Mouse (Mus musculus) ES-E14 (cell line): ENCODE data around the gene Bax. TPM values are rescaled to one million over a fixed set of nuclear protein-coding genes. Genes with fewer than 3 reads are reported as not detected.

Experiments used
- DNase-seq: peaks from one replicate; pipeline ENCODE4 v3.0.0-alpha.2; 2013; ENCODE audit warnings: low read depth, low spot score
- H3K27ac ChIP-seq: 2 replicates; pipeline ENCODE4 v1.5.1; 2012; ENCODE audit warnings: low read depth, mild to moderate bottlenecking, low read length, moderate library complexity, mixed read lengths; ENCODE audit not compliant: poor library complexity, insufficient read depth, severe bottlenecking
- H3K36me3 ChIP-seq: 2 replicates; pipeline ENCODE4 v1.6.1; 2012; ENCODE audit warnings: mild to moderate bottlenecking, low read length, moderate library complexity, mixed read lengths; ENCODE audit not compliant: control insufficient read depth, poor library complexity, insufficient read depth, severe bottlenecking
- H3K4me1 ChIP-seq, 2 experiments: fragments of 150-350 bp in 1 of 2; sonication (generic) in 1 of 2; 2 replicates each; pipeline ENCODE4 v1.6.1; 2012; ENCODE audit warnings: low read length in 2 of 2, mild to moderate bottlenecking in 1 of 2, mixed read lengths in 1 of 2; ENCODE audit not compliant: control insufficient read depth in 2 of 2, insufficient read depth in 2 of 2, poor library complexity in 1 of 2
- H3K4me3 ChIP-seq, 2 experiments: fragments of 150-350 bp in 1 of 2; sonication (generic) in 1 of 2; 2 replicates each; pipeline ENCODE4 v1.5.1; 2012; ENCODE audit warnings: low read length in 2 of 2, low read depth in 1 of 2, mild to moderate bottlenecking in 1 of 2, mixed read lengths in 1 of 2; ENCODE audit not compliant: insufficient read depth in 1 of 2, poor library complexity in 1 of 2, severe bottlenecking in 1 of 2
- H3K9ac ChIP-seq: 2 replicates; pipeline ENCODE4 v1.6.1; 2012; ENCODE audit warnings: low read depth, mild to moderate bottlenecking, low read length, mixed read lengths; ENCODE audit not compliant: poor library complexity, insufficient read depth, severe bottlenecking
- H3K9me3 ChIP-seq: fragments of 150-350 bp; sonication (generic); 2 replicates; pipeline ENCODE4 v1.6.1; 2012; ENCODE audit warnings: low read depth, mild to moderate bottlenecking, low read length; ENCODE audit not compliant: control insufficient read depth, insufficient read depth
- CHD2 ChIP-seq: IDR thresholded peaks from 2 replicates; pipeline ENCODE4 v1.6.1; 2014; ENCODE audit warnings: mild to moderate bottlenecking, low read depth, low read length, inconsistent platforms
- HCFC1 ChIP-seq: IDR thresholded peaks from 2 replicates; pipeline ENCODE4 v1.6.1; 2012; ENCODE audit warnings: low read length, inconsistent platforms, borderline replicate concordance; ENCODE audit not compliant: insufficient read depth
- MAFK ChIP-seq: IDR thresholded peaks from 2 replicates; pipeline ENCODE4 v1.6.1; 2014; ENCODE audit warnings: mild to moderate bottlenecking, low read depth, low read length, inconsistent platforms; ENCODE audit not compliant: insufficient read depth
- ZC3H11A ChIP-seq: IDR thresholded peaks from 2 replicates; pipeline ENCODE4 v1.6.1; 2012; ENCODE audit warnings: low read depth, mild to moderate bottlenecking, inconsistent platforms, low read length, borderline replicate concordance
- ZNF384 ChIP-seq: IDR thresholded peaks from 2 replicates; pipeline ENCODE4 v1.6.1; 2012; ENCODE audit warnings: low read depth, low read length, inconsistent platforms
- in situ Hi-C, 2 experiments: fragments of 600-800 bp; cut with MboI; formaldehyde crosslinking; loops; one replicate each; pipeline ENCODE4 v1.15.1; 2025; ENCODE audit warnings: low sequenced_read_pairs in 2 of 2, inconsistent platforms in 1 of 2; ENCODE audit not compliant: unreplicated experiment in 2 of 2
- total RNA-seq: library from RNA; depleted of rRNA; stranded (reverse); fragments of 300-350 nt; gene quantifications from 2 replicates; pipeline ENCODE4 v1.2.3, GENCODE M21; 2012; rRNA removed

The Bax gene
- total RNA-seq, 1 experiment, result 388 TPM

DNA sequence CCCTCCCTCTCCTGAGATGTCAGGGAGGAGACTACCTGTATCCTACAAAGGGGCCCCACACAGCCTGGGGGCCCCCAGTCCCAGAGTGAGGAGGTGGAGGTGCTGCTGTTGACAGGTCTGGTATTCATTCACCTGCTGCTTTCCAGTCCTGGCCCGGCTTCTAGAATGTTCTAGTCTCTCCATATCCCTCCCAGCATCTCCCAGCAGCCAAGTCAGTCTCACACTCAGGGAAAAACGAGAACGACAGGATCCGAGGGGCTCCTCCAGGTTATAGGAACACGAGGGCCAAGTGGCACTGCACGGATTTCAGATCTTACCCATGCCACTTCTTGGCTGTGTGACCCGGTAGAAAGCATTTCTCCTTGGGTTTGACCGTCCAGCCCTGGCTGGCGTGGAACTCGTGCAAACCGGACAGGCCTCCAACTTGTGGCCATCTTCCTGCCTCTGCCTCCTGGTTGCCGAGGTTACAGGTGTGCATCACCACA lies 51.9 kb downstream of the Bax start:
- Histone ChIP-seq H3K9me3 (no peaks in the 10 kb centered on the region), H3K27ac (no peak overlapping the region), H3K4me1 (peaks cover 6 to 29% of the 10 kb centered on the region in 2 experiments; a peak in 2 of 4 replicates), H3K9ac (no peak overlapping the region), H3K36me3 (no peaks in the 10 kb centered on the region), H3K4me3 (0 out of 4 replicates have a peak overlapping the region, but pooled peaks of 1 of the 2 experiments have one; percentile 74)
- DNase-seq, result no peak
- in situ Hi-C loops, result no loop called here
- TF ChIP-seq CHD2 (no peak), HCFC1 (no peak), ZC3H11A (no peak), MAFK (no peak), ZNF384 (no peak)

DNA sequence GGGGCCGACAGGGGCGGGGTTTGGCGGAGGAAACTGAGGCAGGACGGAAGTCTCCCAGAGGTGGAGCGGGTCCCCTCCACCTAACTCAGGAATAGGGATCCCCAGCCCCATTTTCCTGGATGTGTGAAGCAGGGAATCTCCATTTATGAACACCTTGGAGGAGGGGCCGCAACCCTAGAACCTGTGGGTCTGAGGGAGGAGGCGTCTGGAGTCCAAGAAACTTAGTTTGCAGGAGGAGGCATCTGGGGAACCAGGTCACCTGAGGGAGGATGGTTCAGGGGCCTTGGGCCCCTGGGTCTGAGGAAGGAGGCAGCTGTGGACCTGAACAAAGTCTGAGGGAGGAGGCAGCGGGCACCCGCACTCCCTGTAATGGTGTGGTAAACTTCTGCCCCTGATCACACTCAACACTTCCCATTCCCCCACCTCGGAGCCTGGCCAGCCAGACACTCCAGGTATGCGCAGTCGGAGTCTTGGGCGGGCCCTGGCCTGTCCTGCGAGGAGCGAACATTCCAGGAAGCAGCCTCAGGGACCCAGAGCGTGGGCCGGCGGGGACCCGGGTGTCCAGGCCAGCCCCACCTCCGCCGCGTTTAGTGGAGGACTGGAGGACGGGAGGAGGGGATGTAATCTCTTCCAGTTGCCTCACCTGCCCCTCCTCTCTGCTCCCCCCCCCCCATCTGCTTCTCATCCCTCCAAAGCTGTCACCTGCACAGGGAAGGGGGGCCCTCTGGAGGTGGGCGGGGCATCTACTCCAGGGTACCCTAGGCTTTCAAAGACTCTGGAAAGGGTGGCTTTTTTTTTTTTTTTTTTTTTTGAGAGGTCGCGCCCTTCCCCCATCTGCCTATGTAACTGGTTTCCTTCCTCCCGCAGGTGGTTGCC lies 52.6 kb downstream of the Bax start:
- Histone ChIP-seq H3K9me3 (no peaks in the 10 kb centered on the region), H3K27ac (no peak overlapping the region), H3K36me3 (no peaks in the 10 kb centered on the region), H3K4me3 (peak overlapping the region; percentile 61 to 74), H3K4me1 (peaks cover 2 to 24% of the 10 kb centered on the region in 2 experiments; a peak in 2 of 4 replicates), H3K9ac (peak overlapping the region; percentile 18; the same call in 1 of the 2 replicates)
- TF ChIP-seq ZNF384 (peak; percentile 85), ZC3H11A (no peak)
- in situ Hi-C loops, result no loop called here
- DNase-seq, result no peak

DNA sequence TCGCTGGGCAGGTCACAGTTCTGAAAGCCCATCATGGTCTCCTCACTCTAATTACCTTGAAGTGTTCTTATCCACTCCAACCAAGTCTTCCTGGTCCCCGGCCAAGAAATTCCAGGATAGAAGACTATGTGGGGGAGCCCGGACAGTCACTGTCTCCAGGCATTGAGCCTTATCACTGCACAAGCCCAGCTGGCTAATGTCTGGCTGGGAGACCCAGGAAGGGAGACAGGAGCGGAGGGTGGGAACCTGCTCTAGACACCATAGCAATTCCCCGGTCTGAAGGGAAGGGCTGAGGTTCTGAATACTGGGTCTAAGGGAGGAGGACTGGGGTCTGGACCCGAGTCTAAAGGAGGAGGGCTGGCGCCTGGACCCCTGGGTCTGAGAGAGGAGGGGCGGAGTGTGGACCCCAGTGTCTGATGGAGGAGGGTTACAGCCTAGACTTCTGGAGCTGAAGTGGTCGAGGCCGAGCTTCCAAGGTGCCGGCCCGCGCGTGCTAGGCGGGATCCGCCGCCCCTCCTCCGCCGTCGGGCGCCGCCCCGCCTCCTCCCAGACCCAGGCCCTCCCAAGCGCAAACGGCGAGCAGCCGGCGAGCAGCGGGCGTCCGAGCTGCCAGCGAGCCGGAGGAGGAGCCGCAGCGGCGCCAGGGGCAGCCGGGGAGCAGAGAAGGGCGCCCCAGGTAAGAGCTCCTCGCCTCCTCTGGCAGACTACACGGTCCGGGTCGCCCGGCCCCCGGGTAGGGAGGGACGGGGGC lies 53.4 kb downstream of the Bax start, which contains the start of gene Ntf5:
Gene Ntf5 (plus strand): TSS at position 583 of the 751 bp plus-strand sequence.
- peak within 1 kb of the TSS; percentile 74 for H3K9ac ChIP-seq
- peak within 1 kb of the TSS; percentile 61 to 74 for H3K4me3 ChIP-seq
- no peak for TF ChIP-seq ZC3H11A
- TF ChIP-seq CHD2, result no peak
- H3K27ac ChIP-seq, result peak within 1 kb of the TSS; percentile 22; the same call in 1 of the 2 replicates
- in situ Hi-C loops, result no loop called here
- no peaks in the 10 kb centered on the region for H3K36me3 ChIP-seq
- H3K9me3 ChIP-seq, result no peaks in the 10 kb centered on the region
- H3K4me1 ChIP-seq, result peaks cover 2 to 19% of the 10 kb centered on the region in 2 experiments; a peak in 2 of 4 replicates
- DNase-seq, result no peak

DNA sequence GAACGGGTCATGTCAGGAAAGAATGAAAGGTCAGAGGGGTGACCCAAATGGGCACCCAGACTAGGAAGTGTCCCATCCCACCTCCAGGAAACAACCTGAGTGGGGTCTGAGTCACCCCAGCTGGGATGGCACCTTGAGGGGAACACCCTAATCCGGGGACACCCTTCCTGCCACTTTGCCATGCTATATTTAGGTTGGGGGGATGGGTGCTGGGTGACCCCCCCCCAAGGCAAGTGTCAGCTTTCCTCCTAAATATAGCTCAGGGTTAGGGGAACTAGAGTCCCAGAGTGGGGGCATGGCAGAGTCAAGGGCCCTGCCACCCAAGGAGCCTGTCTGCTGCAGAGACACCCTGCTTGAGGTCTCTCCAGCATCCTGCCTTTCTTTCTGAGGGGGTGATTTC lies 54.3 kb downstream of the Bax start:
- TF ChIP-seq CHD2 (no peak), ZNF384 (no peak), ZC3H11A (no peak), MAFK (no peak), HCFC1 (no peak)
- no peak overlapping the region for H3K9ac ChIP-seq
- H3K4me3 ChIP-seq, result no peak overlapping the region
- no peaks in the 10 kb centered on the region for H3K9me3 ChIP-seq
- no peak for DNase-seq
- H3K4me1 ChIP-seq, result peaks cover 0 to 15% of the 10 kb centered on the region in 2 experiments; a peak in 3 of 4 replicates
- H3K36me3 ChIP-seq, result no peaks in the 10 kb centered on the region
- no peak overlapping the region for H3K27ac ChIP-seq
- in situ Hi-C loops, result no loop called here

Other genes with a start within 250 kb of the Bax start
- gene Cd37, start 227.8 kb downstream of the Bax start, total RNA-seq, result 37.6 and 50.8 TPM in 2 replicates
- gene Slc6a16, start 225.8 kb downstream of the Bax start, total RNA-seq, result 12.7 and 14.6 TPM in 2 replicates
- gene Slc6a21, start 189.4 kb downstream of the Bax start, total RNA-seq, result 0.21 and 0.67 TPM in 2 replicates
- 26.5 and 48.5 TPM in 2 replicates for gene Trpm4, start 133.1 kb downstream of the Bax start, total RNA-seq
- gene Hrc, start 131.6 kb downstream of the Bax start, total RNA-seq, result 0.71 and 1.4 TPM in 2 replicates
- 6.9 and 12.6 TPM in 2 replicates for gene Ppfia3, start 99.9 kb downstream of the Bax start, total RNA-seq
- gene Lin7b, start 96.3 kb downstream of the Bax start, total RNA-seq, result 5.6 and 11.3 TPM in 2 replicates
- 303 and 310 TPM in 2 replicates for gene Snrnp70, start 71.2 kb downstream of the Bax start, total RNA-seq
- 0.85 and 2.3 TPM in 2 replicates for gene Kcna7, start 61.2 kb downstream of the Bax start, total RNA-seq
- 2.4 and 3.6 TPM in 2 replicates for gene Ntf5, start 53.2 kb downstream of the Bax start, total RNA-seq
- 0.37 TPM in 1 of 2 replicates, not detected in the other for gene Lhb, start 46.1 kb downstream of the Bax start, total RNA-seq
- 26.1 and 26.8 TPM in 2 replicates for gene Gys1, start 32.1 kb downstream of the Bax start, total RNA-seq
- gene Ruvbl2, start 28.8 kb downstream of the Bax start, total RNA-seq, result 228 and 281 TPM in 2 replicates
- gene Ftl1, start 7.0 kb downstream of the Bax start, total RNA-seq, result 398 and 408 TPM in 2 replicates
- 2.6 TPM in 2 replicates for gene Tulp2, start 15.0 kb upstream of the Bax start, total RNA-seq
- 0.71 TPM in 1 of 2 replicates, not detected in the other for gene Gm45808, start 19.9 kb upstream of the Bax start, total RNA-seq
- gene Dhdh, start 21.9 kb upstream of the Bax start, total RNA-seq, result 3.6 and 5.3 TPM in 2 replicates
- gene Nucb1, start 43.5 kb upstream of the Bax start, total RNA-seq, result 131 and 178 TPM in 2 replicates
- 31.4 and 37.9 TPM in 2 replicates for gene Ppp1r15a, start 59.4 kb upstream of the Bax start, total RNA-seq
- gene Plekha4, start 59.4 kb upstream of the Bax start, total RNA-seq, result 17.8 and 20.2 TPM in 2 replicates
- 32.5 and 33.0 TPM in 2 replicates for gene Hsd17b14, start 88.0 kb upstream of the Bax start, total RNA-seq
- 60.3 and 87.7 TPM in 2 replicates for gene Bcat2, start 103.3 kb upstream of the Bax start, total RNA-seq
- gene Fgf21, start 148.6 kb upstream of the Bax start, total RNA-seq, result 0.67 and 1.1 TPM in 2 replicates
- 0.49 and 2.5 TPM in 2 replicates for gene Fut1, start 150.4 kb upstream of the Bax start, total RNA-seq
- gene Izumo1, start 154.9 kb upstream of the Bax start, total RNA-seq, result 0.31 and 0.63 TPM in 2 replicates
- 5.3 and 8.6 TPM in 2 replicates for gene Rasip1, start 160.6 kb upstream of the Bax start, total RNA-seq
- gene Mamstr, start 173.1 kb upstream of the Bax start, total RNA-seq, result 0.71 and 0.74 TPM in 2 replicates
- 0.27 and 0.37 TPM in 2 replicates for gene Fut2, start 199.5 kb upstream of the Bax start, total RNA-seq
- gene Ntn5, start 217.1 kb upstream of the Bax start, total RNA-seq, result 0.54 and 0.74 TPM in 2 replicates
- 4.5 and 7.6 TPM in 2 replicates for gene Sec1, start 227.5 kb upstream of the Bax start, total RNA-seq
- 4.4 and 7.9 TPM in 2 replicates for gene Car11, start 232.9 kb upstream of the Bax start, total RNA-seq
- 10.0 and 10.6 TPM in 2 replicates for gene Dbp, start 238.2 kb upstream of the Bax start, total RNA-seq
- 3,487 and 5,312 TPM in 2 replicates for gene Rpl18, start 248.6 kb upstream of the Bax start, total RNA-seq